Mouse (Mus musculus) cerebellum, adult 9-10 months (tissue): ENCODE results near the gene Enah.

Experiments used
- DNase-seq: peaks from one replicate; pipeline ENCODE4 v3.0.0; 2022

Enah gene

GRCm38 (mm10) chr1:181957736-181958135 is 62.1 kb downstream of the Enah start:
- no peak for DNase-seq

- DNase-seq, result no peak
Observed at GRCm38 (mm10) chr1:181953547-181953946, 66.2 kb downstream of the Enah start.

- no peak for DNase-seq
Observed at GRCm38 (mm10) chr1:181951266-181951665, 68.5 kb downstream of the Enah start.

- no peak for DNase-seq
Observed at GRCm38 (mm10) chr1:181950721-181951120, 69.1 kb downstream of the Enah start.

- no peak for DNase-seq
Observed at GRCm38 (mm10) chr1:181948191-181948590, 71.6 kb downstream of the Enah start.

GRCm38 (mm10) chr1:181937064-181937463 is 82.7 kb downstream of the Enah start:
- no peak for DNase-seq

- DNase-seq, result no peak
Observed at GRCm38 (mm10) chr1:181928388-181928787, 91.4 kb downstream of the Enah start.

GRCm38 (mm10) chr1:181923384-181923783 is 96.4 kb downstream of the Enah start:
- DNase-seq, result no peak

- DNase-seq, result no peak
Observed at GRCm38 (mm10) chr1:181921580-181922494, 98.0 kb downstream of the Enah start.

- DNase-seq, result no peak
Observed at GRCm38 (mm10) chr1:181911841-181912240, 107.9 kb downstream of the Enah start.

GRCm38 (mm10) chr1:181901706-181902373 is 118.0 kb downstream of the Enah start:
- DNase-seq, result no peak

- no peak for DNase-seq
Observed at GRCm38 (mm10) chr1:181900846-181901245, 118.9 kb downstream of the Enah start.

GRCm38 (mm10) chr1:181898961-181899360 is 120.8 kb downstream of the Enah start:
- DNase-seq, result no peak

GRCm38 (mm10) chr1:181896991-181897390 is 122.8 kb downstream of the Enah start:
- DNase-seq, result no peak

GRCm38 (mm10) chr1:181893721-181894120 is 126.1 kb downstream of the Enah start:
- DNase-seq, result no peak

- DNase-seq, result no peak
Observed at GRCm38 (mm10) chr1:181889670-181890069, 130.1 kb downstream of the Enah start.

- peak; percentile 88 for DNase-seq
Observed at GRCm38 (mm10) chr1:181888801-181889200, 131.0 kb downstream of the Enah start.

- peak; percentile 65 for DNase-seq
Observed at GRCm38 (mm10) chr1:181881532-181881931, 138.3 kb downstream of the Enah start.

- no peak for DNase-seq
Observed at GRCm38 (mm10) chr1:181880752-181881325, 139.0 kb downstream of the Enah start.

- no peak for DNase-seq
Observed at GRCm38 (mm10) chr1:181878436-181878835, 141.4 kb downstream of the Enah start.

GRCm38 (mm10) chr1:181877088-181877487 is 142.7 kb downstream of the Enah start:
- DNase-seq, result no peak

GRCm38 (mm10) chr1:181876656-181877055 is 143.1 kb downstream of the Enah start:
- no peak for DNase-seq

GRCm38 (mm10) chr1:181873086-181873920 is 146.5 kb downstream of the Enah start:
- no peak for DNase-seq
